Mouse (Mus musculus): ENCODE data around the gene Robo4. TPM values are rescaled to one million over a fixed set of nuclear protein-coding genes. Genes with fewer than 3 reads are reported as not detected.

Gene Robo4
- polyA plus RNA-seq, 1 experiment from 2014 or later = 9.2 TPM

Other genes starting within 250 kb of the Robo4 start
- gene Tmem218, start 193.7 kb upstream of the Robo4 start, polyA plus RNA-seq (2015; fragmentation: Nextera tagmentation; extraction: Ambion mirVana) = 10.0 and 10.5 TPM in 2 replicates
- 1.6 and 2.5 TPM in 2 replicates for gene Slc37a2, start 146.2 kb upstream of the Robo4 start, polyA plus RNA-seq (2015; fragmentation: Nextera tagmentation; extraction: Ambion mirVana)
- 3.8 and 4.6 TPM in 2 replicates for gene Ccdc15, start 53.5 kb upstream of the Robo4 start, polyA plus RNA-seq (2015; fragmentation: Nextera tagmentation; extraction: Ambion mirVana)
- 0.08 and 0.10 TPM in 2 replicates for gene Hepacam, start 34.5 kb upstream of the Robo4 start, polyA plus RNA-seq (2015; fragmentation: Nextera tagmentation; extraction: Ambion mirVana)
- not detected in 2 replicates for gene Robo3, start 31.3 kb downstream of the Robo4 start, polyA plus RNA-seq (2015; fragmentation: Nextera tagmentation; extraction: Ambion mirVana)
- 11.1 and 11.4 TPM in 2 replicates for gene Msantd2, start 87.4 kb downstream of the Robo4 start, polyA plus RNA-seq (2015; fragmentation: Nextera tagmentation; extraction: Ambion mirVana)
- gene Esam, start 126.2 kb downstream of the Robo4 start, polyA plus RNA-seq (2015; fragmentation: Nextera tagmentation; extraction: Ambion mirVana) = 92.1 and 101 TPM in 2 replicates
- 2.1 and 5.3 TPM in 2 replicates for gene Vsig2, start 137.4 kb downstream of the Robo4 start, polyA plus RNA-seq (2015; fragmentation: Nextera tagmentation; extraction: Ambion mirVana)
- gene Nrgn, start 151.0 kb downstream of the Robo4 start, polyA plus RNA-seq (2015; fragmentation: Nextera tagmentation; extraction: Ambion mirVana) = 3.4 and 4.3 TPM in 2 replicates
- 9.2 and 10.9 TPM in 2 replicates for gene Siae, start 153.8 kb downstream of the Robo4 start, polyA plus RNA-seq (2015; fragmentation: Nextera tagmentation; extraction: Ambion mirVana)
- 7.6 and 7.9 TPM in 2 replicates for gene Spa17, start 211.8 kb downstream of the Robo4 start, polyA plus RNA-seq (2015; fragmentation: Nextera tagmentation; extraction: Ambion mirVana)